Mouse (Mus musculus) heart, embryonic 15.5 days (tissue): ENCODE measurements around the gene Zswim1. TPM values are rescaled to one million over a fixed set of nuclear protein-coding genes. Genes with fewer than 3 reads are reported as not detected.
"Not testable (repeated sequence)": the region's sequence is repeated elsewhere in the genome, so short reads cannot be mapped to it uniquely, and the experiment has no call there.

Experiments used
- ATAC-seq: fragments of 200-750 bp; cut with Nextera tagmentation; replicated peaks from 2 replicates; pipeline ENCODE4 v1.8.0; 2017; ENCODE audit warnings: low read depth, moderate TSS enrichment; ENCODE audit not compliant: insufficient number of reproducible peaks, insufficient read depth, low FRiP score
- H3K27ac ChIP-seq: fragments of 300-500 bp; sonication (generic); 2 replicates; pipeline ENCODE4 v1.5.1; 2015; ENCODE audit warnings: mild to moderate bottlenecking, inconsistent platforms
- H3K27me3 ChIP-seq: fragments of 300-500 bp; sonication (generic); 2 replicates; pipeline ENCODE4 v1.6.1; 2015; ENCODE audit warnings: inconsistent platforms
- H3K36me3 ChIP-seq: fragments of 300-500 bp; sonication (generic); 2 replicates; pipeline ENCODE4 v1.6.1; 2015; ENCODE audit warnings: mild to moderate bottlenecking, inconsistent platforms
- H3K4me1 ChIP-seq: fragments of 300-500 bp; sonication (generic); replicated peaks from 2 replicates; pipeline ENCODE4 v1.6.1; 2015; ENCODE audit warnings: inconsistent platforms
- H3K4me2 ChIP-seq: fragments of 300-500 bp; sonication (generic); 2 replicates; pipeline ENCODE4 v1.6.1; 2015; ENCODE audit warnings: inconsistent platforms, mild to moderate bottlenecking, moderate library complexity
- H3K4me3 ChIP-seq: fragments of 300-500 bp; sonication (generic); 2 replicates; pipeline ENCODE4 v1.5.1; 2015; ENCODE audit warnings: mild to moderate bottlenecking, inconsistent platforms
- H3K9ac ChIP-seq: fragments of 300-500 bp; sonication (generic); 2 replicates; pipeline ENCODE4 v1.6.1; 2015; ENCODE audit warnings: mild to moderate bottlenecking, inconsistent platforms
- H3K9me3 ChIP-seq: fragments of 300-500 bp; sonication (generic); replicated peaks from 2 replicates; pipeline ENCODE4 v1.6.1; 2016; ENCODE audit warnings: inconsistent platforms
- WGBS: fragments of 180-500 bp; shearing (Covaris S2); methylation state at CpG from one replicate; pipeline ENCODE4 v1.1.7; 2015; ENCODE audit warnings: mixed read lengths; 5-methylcytosine and 5-hydroxymethylcytosine counted together
- polyA plus RNA-seq: library from polyadenylated mRNA; unstranded; fragments of >200 nt; fragmentation: Nextera tagmentation; extraction: Ambion mirVana; gene quantifications from 2 replicates; pipeline ENCODE4 v1.2.1, GENCODE M21; 2015

Zswim1 gene
- polyA plus RNA-seq, 1 experiment from 2014 or later: 8.1 TPM

DNA sequence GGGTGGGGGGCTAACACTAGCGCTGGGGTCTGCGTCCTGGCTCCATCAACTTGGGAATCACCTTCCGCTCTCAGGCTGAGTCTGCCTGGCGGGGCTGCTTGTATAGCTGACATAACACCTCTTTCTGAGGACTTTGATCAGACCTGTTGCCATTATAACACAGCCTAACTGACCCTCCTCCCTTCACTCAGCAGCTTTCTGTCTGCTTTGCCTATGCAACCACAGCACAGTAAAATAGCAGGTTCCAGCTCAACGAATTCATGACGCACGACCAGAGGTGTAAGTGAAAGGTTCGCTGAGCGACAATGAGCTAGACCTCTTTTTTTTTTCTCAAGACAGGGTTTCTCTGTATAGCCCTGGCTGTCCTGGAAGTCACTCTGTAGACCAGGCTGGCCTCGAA is 8.5 kb downstream of the Zswim1 start:
- no peak overlapping the region for H3K9ac ChIP-seq

DNA sequence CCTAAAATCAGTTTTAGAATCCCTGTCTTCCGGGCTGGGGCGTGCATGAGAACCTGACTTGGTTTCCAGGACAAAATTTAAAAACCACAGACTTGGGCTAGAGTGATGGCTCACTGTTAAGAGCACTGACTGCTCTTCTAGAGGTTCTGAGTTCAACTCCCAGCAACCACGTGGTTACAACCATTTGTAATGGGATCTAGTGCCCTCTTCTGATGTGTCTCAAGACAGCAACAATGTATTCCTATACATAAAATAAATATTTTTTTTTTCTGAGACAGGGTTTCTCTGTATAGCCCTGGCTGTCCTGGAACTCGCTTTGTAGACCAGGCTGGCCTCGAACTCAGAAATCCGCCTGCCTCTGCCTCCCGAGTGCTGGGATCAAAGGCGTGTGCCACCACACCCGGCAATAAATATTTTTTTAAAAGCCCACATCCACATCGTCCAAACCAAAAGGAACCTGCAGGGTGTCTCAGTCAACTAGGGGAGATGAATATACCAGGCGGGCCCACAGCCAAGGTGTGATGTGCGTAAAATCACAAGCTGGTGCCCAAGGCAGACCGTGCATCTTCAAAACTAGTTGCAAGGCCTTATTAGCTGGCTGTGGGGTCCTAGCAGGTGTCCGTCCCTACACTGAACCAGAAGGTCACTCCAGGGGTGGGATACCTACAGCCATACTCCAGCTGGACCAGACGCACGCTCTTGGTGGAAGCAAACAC is 9.7 kb downstream of the Zswim1 start:
- Histone ChIP-seq H3K27ac (peak overlapping the region; percentile 98), H3K4me1 (peaks cover 29% of the 10 kb centered on the region), H3K36me3 (peaks cover 30% of the 10 kb centered on the region; the same call in 1 of the 2 replicates), H3K4me3 (peak overlapping the region; percentile 82), H3K9ac (peak overlapping the region; percentile 84), H3K4me2 (peak overlapping the region; percentile 93), H3K27me3 (no peaks in the 10 kb centered on the region), H3K9me3 (no peaks in the 10 kb centered on the region)
- whole genome bisulfite sequencing: 55% methylated on average over 16 of the region's 16 CpGs
- ATAC-seq: no peak

More for the DNA sequence above, 8.5 kb downstream of the Zswim1 start:
- WGBS: 88% methylated on average over 10 of the region's 10 CpGs
- H3K27ac ChIP-seq: no peak overlapping the region
- no peaks in the 10 kb centered on the region for H3K27me3 ChIP-seq
- H3K9me3 ChIP-seq: no peaks in the 10 kb centered on the region
- no peak for ATAC-seq
- no peak overlapping the region for H3K4me2 ChIP-seq
- peaks cover 30% of the 10 kb centered on the region for H3K36me3 ChIP-seq
- H3K4me3 ChIP-seq: no peak overlapping the region
- H3K4me1 ChIP-seq: peaks cover 29% of the 10 kb centered on the region

DNA sequence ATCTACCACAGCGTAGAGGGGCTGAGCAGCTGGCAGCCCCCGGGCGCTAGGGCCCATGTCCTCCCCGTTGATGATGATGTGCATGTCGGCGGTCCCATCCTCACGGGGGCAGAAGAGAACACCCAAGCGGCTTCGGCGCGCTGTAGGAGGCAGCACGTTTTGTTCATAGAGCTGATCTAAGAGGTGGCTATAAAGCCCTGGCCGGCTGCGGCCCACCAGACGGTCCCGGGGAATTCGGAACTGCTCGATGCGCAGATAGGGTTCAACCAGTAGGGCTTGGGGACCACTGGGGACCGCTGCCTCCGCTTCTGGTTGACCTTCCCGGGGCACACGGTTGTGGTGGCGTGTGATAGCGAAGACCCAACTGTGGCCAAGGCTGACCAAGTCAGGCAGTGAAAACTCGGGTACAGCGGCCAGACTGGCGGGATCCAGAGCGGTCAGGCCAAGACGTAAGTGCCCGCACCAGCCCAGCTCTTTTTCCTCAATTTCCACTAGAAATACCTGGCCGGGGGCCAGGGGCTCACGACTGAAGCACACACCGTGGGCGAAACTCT is 10.3 kb downstream of the Zswim1 start, which contains the start of gene Ctsa:
TSS of gene Ctsa (plus strand) at position 126 of the 554 bp plus-strand sequence.
- Histone ChIP-seq H3K27me3 (no peaks in the 10 kb centered on the region), H3K9ac (peak within 1 kb of the TSS; percentile 84), H3K4me2 (peak within 1 kb of the TSS; percentile 93), H3K9me3 (no peaks in the 10 kb centered on the region), H3K36me3 (peaks cover 28% of the 10 kb centered on the region), H3K4me3 (peak within 1 kb of the TSS; percentile 82), H3K4me1 (peaks cover 29% of the 10 kb centered on the region), H3K27ac (peak within 1 kb of the TSS; percentile 98)
- peak; percentile 74 for ATAC-seq
- WGBS: under 1% methylated on average over 35 of the region's 35 CpGs

DNA sequence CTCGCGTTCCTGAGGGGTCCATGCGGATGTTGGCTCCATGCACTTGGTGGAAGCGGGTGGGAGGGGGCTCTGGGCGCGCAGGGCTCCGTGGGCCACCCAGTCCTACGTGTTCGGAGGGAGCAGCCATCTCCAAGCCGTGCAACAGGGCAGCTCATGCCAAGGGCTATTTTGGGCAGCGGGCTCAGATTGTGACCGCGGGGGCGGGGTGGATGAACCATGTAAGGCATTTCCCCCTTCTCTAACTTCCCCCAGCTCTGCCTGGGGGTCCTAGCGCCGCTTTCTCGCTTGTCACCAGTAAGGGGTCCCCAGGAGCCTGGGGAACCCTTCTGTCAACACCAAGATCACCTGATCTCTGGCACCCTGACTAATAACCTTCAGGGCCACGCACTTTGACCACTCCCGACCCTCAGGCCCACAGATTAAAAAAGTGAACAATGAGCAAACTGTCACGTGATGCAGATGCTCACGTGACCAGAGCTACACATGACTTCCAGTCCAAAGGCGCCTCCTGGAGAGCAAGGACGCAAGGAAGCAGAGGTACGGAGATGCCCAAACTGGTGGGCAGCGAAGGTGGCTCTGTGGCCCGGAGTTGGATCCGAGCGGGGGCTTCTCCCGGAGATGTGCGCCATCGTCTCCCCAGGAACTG is 11.0 kb downstream of the Zswim1 start, which contains the start of gene Neurl2:
TSS of gene Neurl2 (minus strand) at position 143 of the 646 bp plus-strand sequence.
- H3K36me3 ChIP-seq: peaks cover 34% of the 10 kb centered on the region
- peak within 1 kb of the TSS; percentile 82 for H3K4me3 ChIP-seq
- peak within 1 kb of the TSS; percentile 98 for H3K27ac ChIP-seq
- H3K27me3 ChIP-seq: no peaks in the 10 kb centered on the region
- WGBS: under 1% methylated on average over 31 of the region's 31 CpGs
- H3K4me1 ChIP-seq: peaks cover 29% of the 10 kb centered on the region
- peak within 1 kb of the TSS; percentile 93 for H3K4me2 ChIP-seq
- peak; percentile 90 for ATAC-seq
- no peaks in the 10 kb centered on the region for H3K9me3 ChIP-seq
- H3K9ac ChIP-seq: peak within 1 kb of the TSS; percentile 84

DNA sequence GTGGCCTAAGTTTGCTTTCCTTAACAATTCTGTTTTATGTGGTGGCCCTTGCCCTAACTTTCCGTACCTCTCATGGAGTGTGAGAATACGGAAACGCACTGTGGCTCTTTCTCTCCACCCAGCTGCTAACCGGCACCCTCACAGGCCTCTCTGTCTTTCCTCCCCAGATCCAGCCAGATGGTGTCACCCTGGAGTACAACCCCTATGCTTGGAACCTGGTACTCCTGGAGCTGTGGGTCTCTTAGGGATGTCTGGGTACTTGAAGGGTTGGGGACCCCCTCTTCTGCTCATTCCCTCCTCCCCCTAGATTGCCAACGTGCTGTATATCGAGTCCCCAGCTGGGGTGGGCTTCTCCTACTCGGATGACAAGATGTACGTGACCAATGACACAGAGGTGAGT is 12.0 kb downstream of the Zswim1 start:
- 40% methylated on average over 8 of the region's 8 CpGs for WGBS
- H3K27me3 ChIP-seq: no peaks in the 10 kb centered on the region
- H3K36me3 ChIP-seq: peaks cover 44% of the 10 kb centered on the region
- H3K9me3 ChIP-seq: no peaks in the 10 kb centered on the region
- peaks cover 29% of the 10 kb centered on the region for H3K4me1 ChIP-seq
- H3K4me3 ChIP-seq: peak overlapping the region; percentile 82
- peak overlapping the region; percentile 93 for H3K4me2 ChIP-seq
- peak overlapping the region; percentile 98 for H3K27ac ChIP-seq
- ATAC-seq: no peak
- peak overlapping the region; percentile 84 for H3K9ac ChIP-seq

DNA sequence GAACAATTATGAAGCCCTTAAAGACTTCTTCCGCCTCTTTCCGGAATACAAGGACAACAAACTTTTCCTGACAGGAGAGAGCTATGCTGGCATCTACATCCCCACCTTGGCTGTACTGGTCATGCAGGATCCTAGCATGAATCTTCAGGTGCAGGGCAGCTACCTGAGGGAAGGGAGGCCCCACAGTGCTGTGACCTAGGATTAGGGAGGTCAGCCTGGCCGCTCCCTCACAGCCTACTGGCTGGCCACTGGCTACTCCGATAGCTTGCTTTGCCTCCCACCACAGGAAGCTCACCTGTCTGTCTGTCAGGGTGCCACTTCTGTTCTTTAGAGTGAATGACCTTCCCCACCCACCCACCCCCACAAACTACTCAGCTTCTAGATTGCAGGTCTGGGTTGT is 12.7 kb downstream of the Zswim1 start:
- peaks cover 43% of the 10 kb centered on the region for H3K36me3 ChIP-seq
- ATAC-seq: no peak
- 92% methylated on average over 4 of the region's 4 CpGs for WGBS
- H3K4me2 ChIP-seq: peak overlapping the region; percentile 93
- peak overlapping the region; percentile 84; the same call in 1 of the 2 replicates for H3K9ac ChIP-seq
- peak overlapping the region; percentile 82; the same call in 1 of the 2 replicates for H3K4me3 ChIP-seq
- no peaks in the 10 kb centered on the region for H3K27me3 ChIP-seq
- H3K27ac ChIP-seq: no peak overlapping the region
- no peaks in the 10 kb centered on the region for H3K9me3 ChIP-seq
- H3K4me1 ChIP-seq: peaks cover 29% of the 10 kb centered on the region

DNA sequence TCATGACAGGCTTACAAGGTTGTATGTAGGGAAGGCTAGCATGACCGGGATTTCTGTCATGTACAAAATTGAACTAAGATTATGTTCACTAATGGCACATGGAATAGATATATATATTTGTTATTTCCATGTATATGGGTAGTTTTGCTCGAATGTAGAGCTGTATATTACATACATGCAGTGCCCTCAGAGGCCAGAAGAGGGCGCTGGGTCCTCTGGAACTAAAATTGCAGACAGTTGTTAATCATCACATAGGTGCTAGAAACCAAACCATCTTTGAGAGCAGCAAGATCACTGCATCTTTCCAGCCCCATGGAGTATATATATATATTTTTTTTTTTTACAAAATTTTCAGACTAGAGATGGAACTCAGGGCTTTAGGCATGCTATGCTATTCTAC is 23.3 kb downstream of the Zswim1 start:
- H3K9me3 ChIP-seq: no peaks in the 10 kb centered on the region
- no peak overlapping the region for H3K4me3 ChIP-seq
- peaks cover under 1% of the 10 kb centered on the region; the same call in 1 of the 2 replicates for H3K36me3 ChIP-seq
- no peak overlapping the region for H3K27ac ChIP-seq
- no peak overlapping the region for H3K4me2 ChIP-seq
- ATAC-seq: no peak
- WGBS: 49% methylated on average over 3 of the region's 3 CpGs
- no peak overlapping the region for H3K9ac ChIP-seq
- H3K4me1 ChIP-seq: no peaks in the 10 kb centered on the region
- H3K27me3 ChIP-seq: no peaks in the 10 kb centered on the region

DNA sequence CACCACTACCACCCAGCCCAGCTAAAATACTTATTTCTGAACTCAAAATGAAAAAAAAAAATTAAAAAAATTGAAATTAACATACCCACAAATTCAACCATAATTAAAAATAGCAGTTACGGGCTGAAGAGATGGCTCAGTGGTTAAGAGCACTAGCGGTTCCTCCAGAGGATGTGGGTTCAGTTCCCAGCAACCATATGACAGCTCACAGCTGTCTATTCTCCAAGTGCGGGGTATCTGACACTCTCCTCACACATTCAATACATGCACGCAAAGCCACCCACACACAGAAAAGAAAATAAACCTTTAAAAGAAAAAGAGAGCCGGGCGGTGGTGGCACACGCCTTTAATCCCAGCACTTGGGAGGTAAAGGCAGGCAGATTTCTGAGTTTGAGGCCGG is 27.6 kb downstream of the Zswim1 start:
- Histone ChIP-seq H3K4me2 (no peak overlapping the region), H3K9ac (no peak overlapping the region), H3K36me3 (no peaks in the 10 kb centered on the region), H3K9me3 (no peaks in the 10 kb centered on the region), H3K27ac (no peak overlapping the region), H3K4me1 (no peaks in the 10 kb centered on the region), H3K27me3 (peaks cover 20% of the 10 kb centered on the region), H3K4me3 (no peak overlapping the region)
- no peak for ATAC-seq
- 69% methylated on average over 8 of the region's 8 CpGs for WGBS

DNA sequence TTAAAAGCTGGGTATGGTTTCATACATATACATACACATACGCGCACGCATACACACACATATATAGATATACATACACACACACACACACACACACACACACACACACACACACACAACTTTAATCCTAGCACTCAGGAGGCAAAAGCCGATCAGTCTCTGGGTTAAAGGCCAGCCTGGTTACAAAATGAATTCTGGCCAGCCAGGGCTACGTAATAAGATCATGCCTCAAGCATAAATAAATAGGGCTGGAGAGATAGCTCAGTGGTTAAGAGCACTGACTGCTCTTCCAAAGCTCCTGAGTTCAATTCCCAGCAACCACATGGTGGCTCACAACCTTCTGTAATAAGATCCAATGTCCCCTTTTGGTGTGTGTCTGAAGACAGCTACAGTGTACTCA is 33.1 kb downstream of the Zswim1 start:
- not testable (repeated sequence) for H3K36me3 ChIP-seq, H3K4me2 ChIP-seq, H3K9me3 ChIP-seq, H3K27ac ChIP-seq, ATAC-seq, H3K9ac ChIP-seq
- WGBS: 85% methylated on average over 5 of the region's 5 CpGs
- peak overlapping the region; percentile 58; the same call in 1 of the 2 replicates for H3K4me3 ChIP-seq
- H3K4me1 ChIP-seq: peaks cover 27% of the 10 kb centered on the region
- peaks cover 59% of the 10 kb centered on the region for H3K27me3 ChIP-seq

DNA sequence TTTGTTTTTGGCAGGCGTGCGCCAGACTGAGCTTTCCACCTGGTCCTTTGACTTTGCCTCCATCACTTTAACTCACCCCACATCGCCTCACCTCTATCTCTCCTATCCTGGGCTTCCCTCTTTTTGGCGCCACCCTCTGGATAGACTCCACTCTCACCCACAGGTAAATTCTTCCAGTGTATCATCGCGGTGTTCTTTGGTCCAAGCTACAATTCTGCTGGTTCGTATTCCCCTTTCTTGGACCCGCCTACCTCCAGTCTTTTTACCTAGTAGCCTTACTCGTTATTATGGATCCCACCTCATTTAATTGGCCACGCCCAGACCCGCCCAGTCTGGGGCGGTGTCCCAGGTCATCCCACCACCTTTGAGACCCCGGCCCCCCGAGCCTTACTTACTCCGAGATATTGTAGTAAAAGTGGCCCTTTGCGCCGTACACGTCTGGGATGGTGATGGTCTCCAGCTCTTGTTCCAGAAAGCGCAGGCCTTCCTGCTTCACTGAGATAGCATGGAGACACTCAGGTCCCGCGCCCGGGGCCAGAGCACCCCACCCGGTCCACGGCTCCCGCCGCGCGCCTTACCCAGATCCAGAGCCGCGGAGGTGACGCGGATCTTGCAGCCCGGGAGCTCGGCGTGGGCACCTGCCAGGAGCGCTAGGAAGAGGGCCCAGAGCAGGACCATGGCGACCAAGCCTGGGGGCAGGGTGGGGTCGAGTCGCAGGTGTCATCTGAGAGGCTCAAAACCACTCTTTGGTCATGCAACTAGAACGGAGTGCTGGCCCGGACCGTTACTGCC is 34.0 kb downstream of the Zswim1 start:
- peak overlapping the region; percentile 46 for H3K9ac ChIP-seq
- H3K4me3 ChIP-seq: peak overlapping the region; percentile 58
- H3K27ac ChIP-seq: no peak overlapping the region
- no peaks in the 10 kb centered on the region for H3K9me3 ChIP-seq
- peaks cover 59% of the 10 kb centered on the region for H3K27me3 ChIP-seq
- ATAC-seq: peak; percentile 38
- H3K36me3 ChIP-seq: no peaks in the 10 kb centered on the region
- H3K4me2 ChIP-seq: peak overlapping the region; percentile 96
- peaks cover 32% of the 10 kb centered on the region for H3K4me1 ChIP-seq
- 1% methylated on average over 42 of the region's 42 CpGs for WGBS
